Mouse (Mus musculus) cerebellum, adult 2 months (tissue): ENCODE results near the gene Col1a1. TPM values are rescaled to one million over a fixed set of nuclear protein-coding genes. Genes with fewer than 3 reads are reported as not detected.

Experiments
- DNase-seq, 2 experiments: peaks; one replicate each; pipeline ENCODE4 v3.0.0; 2021
- H3K27ac ChIP-seq: fragments of 200-500 bp; 2 replicates; pipeline ENCODE4 v1.5.1; 2012; ENCODE audit warnings: low read length, control low read depth, inconsistent platforms; ENCODE audit not compliant: insufficient read depth
- H3K27me3 ChIP-seq: fragments of 200-500 bp; 2 replicates; pipeline ENCODE4 v1.6.1; 2012; ENCODE audit warnings: inconsistent platforms, mild to moderate bottlenecking, low read length, moderate library complexity; ENCODE audit not compliant: control insufficient read depth, insufficient read depth
- H3K4me1 ChIP-seq: fragments of 200-500 bp; 2 replicates; pipeline ENCODE4 v1.6.1; 2011; ENCODE audit warnings: low read length; ENCODE audit not compliant: control insufficient read depth, insufficient read depth
- H3K4me3 ChIP-seq: fragments of 200-500 bp; replicated peaks from 2 replicates; pipeline ENCODE3; 2011; ENCODE audit warnings: mild to moderate bottlenecking, low read depth, low read length, control low read depth; ENCODE audit not compliant: insufficient read depth
- CTCF ChIP-seq: fragments of 200-500 bp; IDR thresholded peaks from 2 replicates; pipeline ENCODE4 v1.5.1; 2011; ENCODE audit warnings: low read depth, mild to moderate bottlenecking, control low read depth, low read length, moderate library complexity, borderline replicate concordance; ENCODE audit not compliant: insufficient read depth
- POLR2A ChIP-seq: fragments of 200-500 bp; IDR thresholded peaks from 2 replicates; pipeline ENCODE4 v1.6.1; 2011; ENCODE audit warnings: low read length, control low read depth, borderline replicate concordance; ENCODE audit not compliant: insufficient read depth
- WGBS: fragments of 180-500 bp; shearing (Covaris S2); methylation state at CpG from one replicate; pipeline ENCODE4 v1.1.7; 2018; 5-methylcytosine and 5-hydroxymethylcytosine counted together
- polyA plus RNA-seq: library from polyadenylated mRNA; depleted of rRNA; stranded (reverse); fragments of >200 nt; gene quantifications from 2 replicates; pipeline ENCODE4 v1.2.3, GENCODE M21; 2012

Col1a1 gene
- polyA plus RNA-seq, 1 experiment, result 4.5 TPM

DNA sequence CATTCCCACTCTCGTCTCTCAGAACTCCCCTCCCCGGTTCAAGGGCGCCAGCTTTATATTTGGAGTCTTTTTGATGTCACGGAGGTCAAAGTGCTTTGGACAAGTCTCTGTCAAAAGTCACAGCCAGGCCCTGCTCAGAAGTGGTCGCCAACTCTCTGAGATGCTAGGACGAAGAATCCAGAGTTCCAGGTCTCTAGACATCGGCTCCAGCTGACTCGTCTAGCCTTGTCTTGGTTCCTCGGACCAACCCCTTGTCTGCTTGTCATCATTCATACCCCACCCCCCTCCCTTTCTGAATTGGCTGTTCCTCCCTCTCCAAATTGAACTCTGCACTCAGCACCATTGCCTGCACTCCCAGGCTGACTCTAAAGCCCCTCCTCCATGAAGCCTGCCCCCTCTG, 6.4 kb upstream of the Col1a1 start:
- no peak for TF ChIP-seq CTCF
- no peak for TF ChIP-seq POLR2A
- H3K27me3 ChIP-seq, result no peaks in the 10 kb centered on the region
- H3K27ac ChIP-seq, result no peak overlapping the region
- 76% methylated on average over 9 of the region's 9 CpGs for WGBS
- H3K4me1 ChIP-seq, result peaks cover 10% of the 10 kb centered on the region
- DNase-seq, result no peak
- H3K4me3 ChIP-seq, result no peak overlapping the region

DNA sequence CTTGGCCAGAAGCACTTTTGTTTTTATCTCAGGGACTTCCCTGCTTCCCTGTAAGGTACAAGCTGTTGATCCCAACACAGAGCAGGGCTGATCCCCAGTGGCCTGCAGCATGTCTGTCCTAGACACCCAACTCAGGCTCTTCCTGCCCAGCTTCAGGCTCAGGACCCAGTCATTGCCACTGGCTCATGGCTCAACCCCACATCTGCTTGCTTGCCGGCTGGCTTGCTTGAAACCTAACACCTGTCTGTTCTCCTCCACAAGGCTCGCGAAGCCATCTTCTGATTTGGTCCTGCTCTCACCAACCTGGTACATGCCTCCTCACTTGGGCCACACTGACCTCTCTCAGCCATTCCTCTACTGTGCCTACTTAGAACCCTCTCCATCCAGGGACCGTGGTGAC, 5.9 kb upstream of the Col1a1 start:
- H3K27me3 ChIP-seq, result no peaks in the 10 kb centered on the region
- no peak overlapping the region for H3K27ac ChIP-seq
- DNase-seq, result no peak
- H3K4me3 ChIP-seq, result no peak overlapping the region
- peaks cover 10% of the 10 kb centered on the region for H3K4me1 ChIP-seq
- WGBS, result 91% methylated on average over 4 of the region's 4 CpGs
- TF ChIP-seq POLR2A (no peak), CTCF (no peak)

DNA sequence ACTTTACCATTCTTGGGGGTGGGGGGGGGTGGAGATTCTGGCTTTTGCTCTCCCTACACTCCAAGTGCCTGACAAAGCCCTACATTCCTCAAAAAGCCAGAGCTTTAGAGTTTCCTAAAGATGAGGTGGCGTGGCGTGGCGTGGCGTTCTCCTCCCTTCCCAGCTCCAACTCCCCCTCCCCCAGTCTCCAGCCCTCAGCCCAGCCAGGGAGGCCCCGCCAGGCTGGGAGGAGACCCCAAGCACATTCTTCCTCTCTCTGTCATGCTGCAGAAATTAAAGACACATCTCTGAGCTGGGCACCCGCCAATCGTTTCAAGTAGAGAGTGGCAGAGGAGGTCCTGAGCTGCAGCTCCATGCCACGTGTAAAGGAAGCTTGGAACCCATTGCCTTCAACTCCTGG, 2.4 kb upstream of the Col1a1 start:
- Histone ChIP-seq H3K27ac (no peak overlapping the region), H3K4me1 (0 out of 2 replicates have a peak, but pooled peaks cover under 1% of the 10 kb centered on the region), H3K27me3 (no peaks in the 10 kb centered on the region), H3K4me3 (no peak overlapping the region)
- DNase-seq, result no peak
- 56% methylated on average over 8 of the region's 8 CpGs for WGBS
- TF ChIP-seq POLR2A (no peak), CTCF (no peak)

DNA sequence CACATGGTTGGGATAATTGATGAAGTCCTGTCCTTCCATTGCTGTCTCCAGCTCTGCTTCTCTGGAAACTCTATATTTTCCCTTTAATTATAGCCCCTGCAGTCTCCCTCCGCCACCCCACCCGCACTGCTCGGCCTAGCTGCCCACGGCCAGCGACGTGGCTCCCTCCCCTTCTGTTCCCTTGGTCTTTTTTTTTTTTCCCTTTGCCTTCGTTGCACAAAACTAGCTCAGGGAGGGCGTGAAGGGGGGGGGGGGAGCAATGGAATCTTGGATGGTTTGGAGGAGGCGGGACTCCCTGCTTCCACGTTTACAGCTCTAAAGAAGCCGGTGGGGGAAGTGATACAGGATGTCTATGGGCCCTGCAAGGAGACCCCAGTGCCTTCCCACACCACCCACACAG, 1.5 kb upstream of the Col1a1 start:
- H3K4me3 ChIP-seq, result no peak overlapping the region
- WGBS, result 65% methylated on average over 11 of the region's 11 CpGs
- no peaks in the 10 kb centered on the region for H3K4me1 ChIP-seq
- TF ChIP-seq CTCF (no peak), POLR2A (no peak)
- no peak overlapping the region for H3K27ac ChIP-seq
- DNase-seq, result no peak
- H3K27me3 ChIP-seq, result no peaks in the 10 kb centered on the region

DNA sequence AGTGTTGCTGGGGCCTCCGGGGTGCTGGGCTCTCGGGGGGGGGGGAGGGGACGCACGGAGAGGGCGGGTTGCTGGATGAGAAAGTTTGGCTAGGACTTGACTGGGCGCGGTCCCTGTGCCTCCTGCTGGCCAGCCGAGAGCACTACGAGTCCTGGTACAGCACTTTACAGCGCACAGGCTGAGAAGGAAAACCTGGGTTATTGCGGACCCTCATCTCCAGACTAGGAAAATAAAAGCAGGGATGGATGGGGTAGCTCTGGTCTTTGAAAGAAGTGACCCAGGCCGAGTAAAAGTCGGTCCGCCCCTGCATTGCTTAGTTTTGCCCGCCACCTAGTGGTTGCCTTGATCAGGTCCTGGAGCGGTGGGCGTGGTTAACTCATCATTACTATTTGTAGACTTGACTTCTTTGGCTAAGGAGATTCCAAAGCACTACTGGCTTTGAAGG, 849 bp downstream of the Col1a1 start:
- peak; percentile 80 to 89 for DNase-seq
- Histone ChIP-seq H3K27me3 (no peaks in the 10 kb centered on the region), H3K4me3 (peak overlapping the region; percentile 24), H3K27ac (no peak overlapping the region), H3K4me1 (no peaks in the 10 kb centered on the region)
- 1% methylated on average over 17 of the region's 17 CpGs for WGBS
- TF ChIP-seq POLR2A (no peak), CTCF (peak; percentile 95)

DNA sequence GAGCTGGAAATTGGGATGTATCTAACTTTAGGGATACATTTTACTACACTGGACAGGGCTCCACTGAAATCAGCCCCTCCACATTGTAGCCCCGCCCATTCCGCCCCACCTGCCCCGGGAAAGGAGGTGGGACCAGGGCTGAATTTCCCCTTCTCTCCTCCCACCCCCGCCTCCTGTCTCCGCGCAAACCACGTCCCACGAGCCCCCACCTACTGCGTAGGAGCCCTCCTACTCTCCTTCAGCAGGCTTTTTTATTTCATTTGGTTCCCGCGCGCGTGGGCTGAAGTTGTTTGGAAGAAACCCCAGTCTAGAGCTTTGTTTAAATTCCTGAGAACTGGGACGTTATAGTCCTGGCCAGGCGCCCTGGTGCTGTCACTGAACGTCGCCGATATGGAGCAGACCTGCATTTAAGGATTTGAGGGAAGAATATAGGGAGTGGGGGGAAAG, 1.3 kb downstream of the Col1a1 start:
- no peak for TF ChIP-seq CTCF
- TF ChIP-seq POLR2A, result no peak
- 2% methylated on average over 18 of the region's 18 CpGs for WGBS
- H3K4me3 ChIP-seq, result no peak overlapping the region
- no peaks in the 10 kb centered on the region for H3K27me3 ChIP-seq
- no peak overlapping the region for H3K27ac ChIP-seq
- DNase-seq, result no peak
- H3K4me1 ChIP-seq, result no peaks in the 10 kb centered on the region

DNA sequence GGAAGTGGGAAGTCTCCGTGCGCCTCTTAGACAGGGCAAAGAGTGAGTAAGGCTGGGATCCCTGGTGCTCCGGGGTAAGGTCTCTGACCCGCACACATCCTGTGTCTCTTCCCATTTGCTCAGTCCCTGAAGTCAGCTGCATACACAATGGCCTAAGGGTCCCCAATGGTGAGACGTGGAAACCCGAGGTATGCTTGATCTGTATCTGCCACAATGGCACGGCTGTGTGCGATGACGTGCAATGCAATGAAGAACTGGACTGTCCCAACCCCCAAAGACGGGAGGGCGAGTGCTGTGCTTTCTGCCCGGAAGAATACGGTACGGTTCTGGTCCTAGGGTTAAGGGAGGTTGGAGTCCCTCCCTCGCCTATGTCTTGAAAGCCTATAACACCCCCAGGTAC, 1.8 kb downstream of the Col1a1 start:
- WGBS, result 9% methylated on average over 15 of the region's 15 CpGs
- H3K27me3 ChIP-seq, result no peaks in the 10 kb centered on the region
- DNase-seq, result no peak
- no peak overlapping the region for H3K4me3 ChIP-seq
- H3K4me1 ChIP-seq, result no peaks in the 10 kb centered on the region
- no peak overlapping the region for H3K27ac ChIP-seq
- TF ChIP-seq POLR2A (no peak), CTCF (no peak)

DNA sequence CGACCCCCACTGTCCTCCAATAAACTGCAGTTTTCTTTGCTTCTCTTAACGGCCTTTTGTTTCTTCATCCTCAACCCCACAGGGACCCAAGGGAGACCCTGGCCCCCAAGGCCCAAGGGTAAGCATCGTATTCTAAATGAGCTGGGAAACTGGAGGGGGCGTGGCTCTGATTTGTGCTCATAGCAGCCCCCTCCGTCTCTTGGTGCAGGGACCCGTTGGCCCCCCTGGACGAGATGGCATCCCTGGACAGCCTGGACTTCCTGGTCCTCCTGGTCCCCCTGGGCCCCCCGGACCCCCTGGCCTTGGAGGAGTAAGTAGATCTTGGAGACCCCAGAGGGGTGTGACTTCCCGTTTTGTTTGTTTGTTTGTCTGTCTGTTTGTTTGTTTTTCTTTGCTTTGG, 2.3 kb downstream of the Col1a1 start:
- H3K4me1 ChIP-seq, result no peaks in the 10 kb centered on the region
- no peak overlapping the region for H3K27ac ChIP-seq
- no peaks in the 10 kb centered on the region for H3K27me3 ChIP-seq
- TF ChIP-seq CTCF, result no peak
- no peak for TF ChIP-seq POLR2A
- no peak for DNase-seq
- no peak overlapping the region for H3K4me3 ChIP-seq
- 34% methylated on average over 9 of the region's 9 CpGs for WGBS
